Mouse (Mus musculus) 3T3-L1 (cell line): ENCODE measurements around the gene Gm20828.
"Not testable (repeated sequence)": the region's sequence is repeated elsewhere in the genome, so short reads cannot be mapped to it uniquely, and the experiment has no call there.

Experiments used
- DNase-seq: peaks from one replicate; pipeline ENCODE4 v3.0.0-alpha.2; 2015; ENCODE audit warnings: low read depth, low spot score

Gene Gm20828

DNA sequence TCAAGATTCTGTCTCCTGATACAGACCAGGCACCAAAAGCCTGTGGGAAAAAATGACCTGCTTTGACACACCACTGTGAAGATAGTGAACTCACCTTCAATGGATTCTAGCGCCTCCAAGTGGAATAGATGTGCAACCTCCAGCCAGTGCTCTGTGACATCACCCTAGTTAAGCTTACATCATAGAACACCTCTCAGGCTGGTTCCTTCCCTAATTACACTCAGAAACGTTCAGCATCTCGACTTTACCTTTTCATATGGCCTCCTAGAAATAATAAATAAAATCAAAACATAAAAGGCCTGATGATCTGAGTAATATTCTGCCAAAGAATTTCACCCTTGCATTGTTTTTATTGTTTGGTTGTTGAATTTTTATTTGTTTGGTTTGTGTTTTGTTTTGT, at the start of gene Gm20828:
Gene Gm20828, minus strand, starts transcription at position 101 of the 400 bp plus-strand sequence.
- not testable (repeated sequence) for DNase-seq
